Mouse (Mus musculus) adrenal gland, postnatal 36 days (tissue): ENCODE data around the gene Prl2c3. TPM values are rescaled to one million over a fixed set of nuclear protein-coding genes. Genes with fewer than 3 reads are reported as not detected.
"Not testable (repeated sequence)": the region's sequence is repeated elsewhere in the genome, so short reads cannot be mapped to it uniquely, and the experiment has no call there.

Experiments used
- DNase-seq, 2 experiments: peaks; one replicate each; pipeline ENCODE4 v3.0.0; 2021; ENCODE audit warnings: mixed read lengths in 1 of 2
- long read RNA-seq, 2 experiments: library from polyadenylated mRNA; stranded (forward); transcript quantifications; one replicate each; pipeline ENCODE4 v2.0.0; 2021; ENCODE audit warnings: borderline sequencing depth in 2 of 2
- total RNA-seq, 2 experiments: library from RNA; stranded (reverse); gene quantifications; 2 replicates each; pipeline ENCODE4 v1.2.3; 2021

Gene Prl2c3
- total RNA-seq: not detected
- long read RNA-seq, experiment 1: 0 reads
- long read RNA-seq, experiment 2: 0 reads

- not testable (repeated sequence) for DNase-seq
Measured at GRCm38 (mm10) chr13:12799979-12800378, at the start of gene Prl2c3. TSS of gene Prl2c3 (minus strand) at chr13:12800079.

GRCm38 (mm10) chr13:12848254-12848653, 48.4 kb upstream of the Prl2c3 start:
- DNase-seq: not testable (repeated sequence)

GRCm38 (mm10) chr13:12844701-12845100, 44.8 kb upstream of the Prl2c3 start:
- not testable (repeated sequence) for DNase-seq

GRCm38 (mm10) chr13:12837546-12837945, 37.7 kb upstream of the Prl2c3 start:
- not testable (repeated sequence) for DNase-seq

- no peak for DNase-seq
Measured at GRCm38 (mm10) chr13:12831769-12832168, 31.9 kb upstream of the Prl2c3 start.

- no peak for DNase-seq
Measured at GRCm38 (mm10) chr13:12829031-12829430, 29.2 kb upstream of the Prl2c3 start.

- not testable (repeated sequence) for DNase-seq
Measured at GRCm38 (mm10) chr13:12824500-12825176, 24.8 kb upstream of the Prl2c3 start.

GRCm38 (mm10) chr13:12813734-12814424, 14.0 kb upstream of the Prl2c3 start:
- not testable (repeated sequence) for DNase-seq

GRCm38 (mm10) chr13:12809591-12809990, 9.7 kb upstream of the Prl2c3 start:
- DNase-seq: no peak

GRCm38 (mm10) chr13:12808793-12809512, 9.1 kb upstream of the Prl2c3 start:
- DNase-seq: not testable (repeated sequence)

GRCm38 (mm10) chr13:12806496-12806895, 6.6 kb upstream of the Prl2c3 start:
- DNase-seq: not testable (repeated sequence)

- not testable (repeated sequence) for DNase-seq
Measured at GRCm38 (mm10) chr13:12769442-12770091, 30.3 kb downstream of the Prl2c3 start.

Other genes starting within 250 kb of the Prl2c3 start
- gene Ero1lb, start 234.2 kb downstream of the Prl2c3 start, total RNA-seq: 10 to 100 TPM; 18.1 to 22.8 TPM
- not detected for gene Prl2c2, start 205.3 kb upstream of the Prl2c3 start, total RNA-seq